Mouse (Mus musculus): ENCODE results near the gene Capn3. TPM values are rescaled to one million over a fixed set of nuclear protein-coding genes. Genes with fewer than 3 reads are reported as not detected.

The Capn3 gene
- polyA plus RNA-seq, 1 experiment from 2014 or later, result 6.7 TPM

GRCm38 (mm10) chr2:120452600-120452999 lies 3.2 kb upstream of the Capn3 start:
- ATAC-seq (ENCODE audit: low read depth) (no peak), DNase-seq (ENCODE audit: low spot score) (no peak)
- Histone ChIP-seq H3K9me3 (ENCODE audit: control insufficient read depth, low read length) (no peaks in the 10 kb centered on the region), H3K9ac (ENCODE audit: low read depth, low read length) (no peak overlapping the region), H3K4me3 (ENCODE audit: low read depth, low read length) (no peak overlapping the region), H3K36me3 (ENCODE audit: control insufficient read depth, insufficient read depth, low read length) (no peaks in the 10 kb centered on the region), H3K27ac (replicated peaks; ENCODE audit: low read depth, low read length) (no peak overlapping the region), H3K4me1 (ENCODE audit: control insufficient read depth, insufficient read depth, low read length) (no peaks in the 10 kb centered on the region), H3K27me3 (replicated peaks; ENCODE audit: control insufficient read depth, insufficient read depth, low read length) (no peaks in the 10 kb centered on the region), H3K4me2 (ENCODE audit: low read depth, low read length) (no peak overlapping the region)
- WGBS, result 87% methylated on average over 4 of the region's 4 CpGs

DNA sequence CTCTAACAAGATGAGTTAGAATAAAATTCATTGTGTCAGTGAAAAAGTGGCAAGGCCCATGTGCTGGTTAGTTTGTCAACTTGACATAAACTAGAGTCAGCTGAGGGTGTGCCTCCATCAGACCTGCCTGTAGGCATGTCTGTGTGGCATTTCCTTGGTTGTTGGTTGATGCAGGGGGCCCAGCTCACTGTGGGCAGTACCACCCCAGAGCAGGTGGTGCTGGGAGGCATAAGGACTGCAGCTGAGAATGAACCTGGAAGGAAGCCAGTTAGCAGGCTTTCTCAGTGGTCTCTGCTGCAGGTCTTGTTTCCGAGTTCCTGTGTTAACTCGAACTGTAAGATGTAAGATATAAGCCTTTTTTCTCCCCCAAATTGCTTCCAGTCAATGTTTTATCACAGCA lies 832 bp upstream of the Capn3 start:
- ATAC-seq (ENCODE audit: low read depth), result no peak
- Histone ChIP-seq H3K9ac (ENCODE audit: low read depth, low read length) (no peak overlapping the region), H3K36me3 (ENCODE audit: control insufficient read depth, insufficient read depth, low read length) (no peaks in the 10 kb centered on the region), H3K4me2 (ENCODE audit: low read depth, low read length) (no peak overlapping the region), H3K27ac (replicated peaks; ENCODE audit: low read depth, low read length) (no peak overlapping the region), H3K27me3 (replicated peaks; ENCODE audit: control insufficient read depth, insufficient read depth, low read length) (no peaks in the 10 kb centered on the region), H3K4me1 (ENCODE audit: control insufficient read depth, insufficient read depth, low read length) (no peaks in the 10 kb centered on the region), H3K9me3 (ENCODE audit: control insufficient read depth, low read length) (no peaks in the 10 kb centered on the region), H3K4me3 (ENCODE audit: low read depth, low read length) (no peak overlapping the region)
- DNase-seq (ENCODE audit: low spot score), result no peak
- WGBS, result 57% methylated on average over 2 of the region's 2 CpGs

DNA sequence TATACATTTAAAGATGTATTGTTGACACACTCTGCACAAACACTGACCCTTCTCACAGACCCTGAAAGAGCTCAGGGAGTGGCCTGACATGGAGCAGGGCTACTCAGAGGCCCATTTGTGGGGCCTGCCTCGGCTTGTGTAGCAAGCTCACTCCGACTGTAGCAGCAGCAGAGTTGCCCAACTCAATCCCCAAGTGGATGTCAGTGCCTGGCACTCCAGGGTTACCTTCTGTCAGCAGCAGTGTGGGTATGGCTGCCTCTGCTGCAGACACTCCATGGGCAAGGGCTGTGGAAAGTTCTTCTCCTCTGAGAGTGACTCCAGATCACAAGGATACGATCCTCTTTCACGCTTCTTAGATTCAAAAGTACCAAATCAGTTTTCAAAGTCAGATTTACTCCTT lies 4.4 kb downstream of the Capn3 start:
- no peaks in the 10 kb centered on the region for H3K4me1 ChIP-seq (ENCODE audit: control insufficient read depth, insufficient read depth, low read length)
- 84% methylated on average over 4 of the region's 4 CpGs for WGBS
- no peak overlapping the region for H3K4me2 ChIP-seq (ENCODE audit: low read depth, low read length)
- H3K27me3 ChIP-seq (replicated peaks; ENCODE audit: control insufficient read depth, insufficient read depth, low read length), result no peaks in the 10 kb centered on the region
- DNase-seq (ENCODE audit: low spot score) (no peak), ATAC-seq (ENCODE audit: low read depth) (no peak)
- no peaks in the 10 kb centered on the region for H3K36me3 ChIP-seq (ENCODE audit: control insufficient read depth, insufficient read depth, low read length)
- H3K27ac ChIP-seq (replicated peaks; ENCODE audit: low read depth, low read length), result no peak overlapping the region
- no peaks in the 10 kb centered on the region for H3K9me3 ChIP-seq (ENCODE audit: control insufficient read depth, low read length)
- no peak overlapping the region for H3K4me3 ChIP-seq (ENCODE audit: low read depth, low read length)
- no peak overlapping the region for H3K9ac ChIP-seq (ENCODE audit: low read depth, low read length)

DNA sequence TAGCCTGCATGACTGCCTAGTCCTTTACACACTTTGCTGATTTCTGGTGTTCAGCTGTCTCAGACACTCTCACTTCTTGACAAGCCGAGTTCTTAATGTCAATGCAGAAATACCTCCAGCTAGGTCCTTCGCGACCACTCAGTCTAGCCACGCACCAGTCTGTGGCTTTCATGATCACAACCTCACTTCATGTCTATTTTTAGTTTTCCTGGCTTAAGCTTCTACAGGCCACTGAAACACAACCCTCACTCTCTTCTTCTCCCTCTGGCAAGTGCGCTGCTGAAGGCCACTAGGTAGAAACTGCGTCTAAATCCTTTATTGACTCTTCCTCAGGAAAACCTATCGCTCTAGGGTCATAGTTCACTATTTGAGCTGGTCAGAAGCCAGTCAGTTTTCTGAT lies 7.5 kb downstream of the Capn3 start:
- no peak for ATAC-seq (ENCODE audit: low read depth)
- Histone ChIP-seq H3K4me3 (ENCODE audit: low read depth, low read length) (no peak overlapping the region), H3K27me3 (replicated peaks; ENCODE audit: control insufficient read depth, insufficient read depth, low read length) (no peaks in the 10 kb centered on the region), H3K27ac (replicated peaks; ENCODE audit: low read depth, low read length) (no peak overlapping the region), H3K36me3 (ENCODE audit: control insufficient read depth, insufficient read depth, low read length) (no peaks in the 10 kb centered on the region), H3K4me1 (ENCODE audit: control insufficient read depth, insufficient read depth, low read length) (no peaks in the 10 kb centered on the region), H3K4me2 (ENCODE audit: low read depth, low read length) (no peak overlapping the region), H3K9me3 (ENCODE audit: control insufficient read depth, low read length) (no peaks in the 10 kb centered on the region), H3K9ac (ENCODE audit: low read depth, low read length) (no peak overlapping the region)
- WGBS, result 79% methylated on average over 7 of the region's 7 CpGs
- peak; percentile 20 for DNase-seq (ENCODE audit: low spot score)

GRCm38 (mm10) chr2:120464091-120464490 lies 8.3 kb downstream of the Capn3 start:
- Histone ChIP-seq H3K4me2 (ENCODE audit: low read depth, low read length) (no peak overlapping the region), H3K27me3 (replicated peaks; ENCODE audit: control insufficient read depth, insufficient read depth, low read length) (no peaks in the 10 kb centered on the region), H3K4me1 (ENCODE audit: control insufficient read depth, insufficient read depth, low read length) (no peaks in the 10 kb centered on the region), H3K9ac (ENCODE audit: low read depth, low read length) (no peak overlapping the region), H3K4me3 (ENCODE audit: low read depth, low read length) (no peak overlapping the region), H3K27ac (replicated peaks; ENCODE audit: low read depth, low read length) (no peak overlapping the region), H3K36me3 (ENCODE audit: control insufficient read depth, insufficient read depth, low read length) (no peaks in the 10 kb centered on the region), H3K9me3 (ENCODE audit: control insufficient read depth, low read length) (no peaks in the 10 kb centered on the region)
- 72% methylated on average over 8 of the region's 8 CpGs for WGBS
- no peak for DNase-seq (ENCODE audit: low spot score)
- ATAC-seq (ENCODE audit: low read depth), result no peak

DNA sequence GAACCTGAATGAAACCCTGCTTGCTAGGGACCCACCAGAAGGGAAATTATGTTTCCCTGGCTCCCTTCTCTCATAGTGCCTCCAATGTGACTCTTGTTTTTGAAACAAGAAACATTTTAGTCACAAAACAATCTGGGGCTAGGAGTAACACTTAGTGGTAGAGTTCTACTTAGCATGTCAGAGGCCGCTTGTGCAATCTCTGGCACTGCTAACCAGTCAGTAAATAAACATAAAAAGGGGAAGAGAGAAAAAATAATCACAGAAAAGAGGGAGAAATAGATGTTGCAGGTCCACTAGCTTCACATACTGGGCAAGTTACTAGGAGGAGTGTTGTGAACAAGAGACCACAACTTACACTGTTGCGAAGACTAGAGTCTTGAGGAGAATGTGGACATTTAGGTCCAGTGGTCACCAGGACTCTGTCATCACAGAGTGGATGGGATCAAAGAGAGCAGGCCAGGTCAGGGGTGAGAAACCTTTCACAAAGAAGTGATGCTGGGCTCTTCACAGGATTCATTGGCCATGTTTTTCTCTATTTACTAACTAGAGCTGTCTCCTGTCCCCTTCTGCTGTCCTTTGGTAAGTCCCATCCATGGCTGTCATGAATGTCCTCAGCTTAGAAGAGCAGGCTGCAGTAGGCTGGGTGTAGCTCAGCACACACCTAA lies 9.0 kb downstream of the Capn3 start:
- no peak for DNase-seq (ENCODE audit: low spot score)
- Histone ChIP-seq H3K4me3 (ENCODE audit: low read depth, low read length) (no peak overlapping the region), H3K9ac (ENCODE audit: low read depth, low read length) (no peak overlapping the region), H3K4me1 (ENCODE audit: control insufficient read depth, insufficient read depth, low read length) (no peaks in the 10 kb centered on the region), H3K9me3 (ENCODE audit: control insufficient read depth, low read length) (no peaks in the 10 kb centered on the region), H3K4me2 (ENCODE audit: low read depth, low read length) (no peak overlapping the region), H3K27ac (replicated peaks; ENCODE audit: low read depth, low read length) (no peak overlapping the region), H3K36me3 (ENCODE audit: control insufficient read depth, insufficient read depth, low read length) (no peaks in the 10 kb centered on the region), H3K27me3 (replicated peaks; ENCODE audit: control insufficient read depth, insufficient read depth, low read length) (no peaks in the 10 kb centered on the region)
- 88% methylated on average over 2 of the region's 2 CpGs for WGBS
- ATAC-seq (ENCODE audit: low read depth), result no peak

GRCm38 (mm10) chr2:120465397-120465785 lies 9.6 kb downstream of the Capn3 start:
- Histone ChIP-seq H3K27ac (replicated peaks; ENCODE audit: low read depth, low read length) (no peak overlapping the region), H3K9me3 (ENCODE audit: control insufficient read depth, low read length) (no peaks in the 10 kb centered on the region), H3K4me1 (ENCODE audit: control insufficient read depth, insufficient read depth, low read length) (no peaks in the 10 kb centered on the region), H3K4me3 (ENCODE audit: low read depth, low read length) (no peak overlapping the region), H3K9ac (ENCODE audit: low read depth, low read length) (no peak overlapping the region), H3K36me3 (ENCODE audit: control insufficient read depth, insufficient read depth, low read length) (no peaks in the 10 kb centered on the region), H3K27me3 (replicated peaks; ENCODE audit: control insufficient read depth, insufficient read depth, low read length) (no peaks in the 10 kb centered on the region), H3K4me2 (ENCODE audit: low read depth, low read length) (no peak overlapping the region)
- DNase-seq (ENCODE audit: low spot score) (no peak), ATAC-seq (ENCODE audit: low read depth) (no peak)
- WGBS, result 66% methylated on average over 5 of the region's 5 CpGs

DNA sequence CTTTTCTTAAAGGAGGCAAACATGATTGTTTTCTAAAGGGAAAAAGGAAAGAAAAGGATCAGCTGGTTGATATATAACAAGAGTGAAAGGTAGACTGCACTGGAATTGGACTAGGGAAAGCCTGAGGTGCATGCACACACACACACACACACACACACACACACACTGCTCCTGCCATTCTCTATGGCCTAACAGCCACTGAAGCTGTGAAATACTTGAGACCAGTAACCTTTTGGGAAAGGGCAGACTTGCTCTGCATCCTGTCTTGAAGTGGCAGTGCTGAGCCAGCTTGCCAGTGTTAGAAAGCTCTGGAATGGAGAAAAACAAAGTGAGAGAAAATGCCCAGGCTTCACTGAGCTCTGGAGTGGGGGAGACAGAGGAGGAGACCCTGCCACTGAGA lies 12.2 kb downstream of the Capn3 start:
- DNase-seq (ENCODE audit: low spot score) (no peak), ATAC-seq (ENCODE audit: low read depth) (no peak)
- no peak overlapping the region for H3K4me2 ChIP-seq (ENCODE audit: low read depth, low read length)
- H3K9ac ChIP-seq (ENCODE audit: low read depth, low read length), result no peak overlapping the region
- H3K36me3 ChIP-seq (ENCODE audit: control insufficient read depth, insufficient read depth, low read length), result no peaks in the 10 kb centered on the region
- H3K4me1 ChIP-seq (ENCODE audit: control insufficient read depth, insufficient read depth, low read length), result no peaks in the 10 kb centered on the region
- no peaks in the 10 kb centered on the region for H3K27me3 ChIP-seq (replicated peaks; ENCODE audit: control insufficient read depth, insufficient read depth, low read length)
- H3K27ac ChIP-seq (replicated peaks; ENCODE audit: low read depth, low read length), result no peak overlapping the region
- no peaks in the 10 kb centered on the region for H3K9me3 ChIP-seq (ENCODE audit: control insufficient read depth, low read length)
- H3K4me3 ChIP-seq (ENCODE audit: low read depth, low read length), result no peak overlapping the region

GRCm38 (mm10) chr2:120469220-120469619 lies 13.4 kb downstream of the Capn3 start:
- WGBS, result 83% methylated on average over 3 of the region's 3 CpGs
- H3K9me3 ChIP-seq (ENCODE audit: control insufficient read depth, low read length), result 0 out of 2 replicates have a peak, but pooled peaks cover 5% of the 10 kb centered on the region
- H3K27me3 ChIP-seq (replicated peaks; ENCODE audit: control insufficient read depth, insufficient read depth, low read length), result no peaks in the 10 kb centered on the region
- no peak for DNase-seq (ENCODE audit: low spot score)
- ATAC-seq (ENCODE audit: low read depth), result no peak
- H3K9ac ChIP-seq (ENCODE audit: low read depth, low read length), result no peak overlapping the region
- no peak overlapping the region for H3K27ac ChIP-seq (replicated peaks; ENCODE audit: low read depth, low read length)
- H3K4me1 ChIP-seq (ENCODE audit: control insufficient read depth, insufficient read depth, low read length), result no peaks in the 10 kb centered on the region
- H3K36me3 ChIP-seq (ENCODE audit: control insufficient read depth, insufficient read depth, low read length), result no peaks in the 10 kb centered on the region
- H3K4me2 ChIP-seq (ENCODE audit: low read depth, low read length), result no peak overlapping the region
- no peak overlapping the region for H3K4me3 ChIP-seq (ENCODE audit: low read depth, low read length)

Data from embryonic facial prominence, embryonic 14.5 days (tissue).